Mouse (Mus musculus): ENCODE results near the gene Slc35b1. TPM values are rescaled to one million over a fixed set of nuclear protein-coding genes. Genes with fewer than 3 reads are reported as not detected.
"Not testable (repeated sequence)": the region's sequence is repeated elsewhere in the genome, so short reads cannot be mapped to it uniquely, and the experiment has no call there.

The Slc35b1 gene
- polyA plus RNA-seq, 1 experiment from 2014 or later, result 40.1 TPM

DNA sequence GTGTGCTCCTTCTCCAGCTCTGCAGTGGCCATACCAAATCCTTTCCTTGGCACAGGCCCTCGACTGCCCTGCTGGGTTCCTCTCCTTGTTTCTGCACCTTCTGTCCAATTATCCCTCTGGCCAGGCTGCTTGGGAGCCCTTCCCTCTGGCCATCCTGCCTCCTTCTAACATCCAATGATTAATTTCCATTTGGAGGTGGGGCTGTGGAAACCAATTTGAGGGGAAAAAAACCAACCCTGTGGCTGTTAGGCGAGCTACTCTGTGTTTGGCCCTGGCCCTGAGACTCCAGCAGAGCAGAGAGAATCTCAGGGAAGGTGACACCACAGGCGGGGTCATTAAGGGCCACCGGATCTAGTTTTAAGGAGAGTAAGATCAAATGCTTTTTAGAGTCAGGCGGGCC is 17.7 kb downstream of the Slc35b1 start:
- Histone ChIP-seq H3K27me3 (ENCODE audit: insufficient read depth, low read length) (peaks cover 8% of the 10 kb centered on the region; the same call in 1 of the 2 replicates), H3K27ac (ENCODE audit: low read depth) (no peak overlapping the region), H3K9ac (replicated peaks) (no peak overlapping the region), H3K4me2 (ENCODE audit: low read depth, low read length) (no peak overlapping the region), H3K9me3 (ENCODE audit: low read length) (no peaks in the 10 kb centered on the region), H3K4me1 (ENCODE audit: insufficient read depth) (peaks cover 4% of the 10 kb centered on the region; the same call in 1 of the 2 replicates), H3K4me3 (ENCODE audit: low read depth, low read length) (no peak overlapping the region), H3K36me3 (replicated peaks; ENCODE audit: insufficient read depth, low read length) (no peaks in the 10 kb centered on the region)
- TF ChIP-seq CTCF (IDR thresholded peaks at IDR 0.05; ENCODE audit: low read depth) (no peak), EP300 (IDR thresholded peaks at IDR 0.05; ENCODE audit: low read depth) (no peak)
- ATAC-seq, result no peak
- no peak for DNase-seq
- WGBS (ENCODE audit: insufficient replicate concordance), result 48% methylated on average over 5 of the region's 5 CpGs

GRCm38 (mm10) chr11:95402658-95403101 is 18.2 kb downstream of the Slc35b1 start:
- Histone ChIP-seq H3K27me3 (ENCODE audit: insufficient read depth, low read length) (peaks cover 8% of the 10 kb centered on the region; the same call in 1 of the 2 replicates), H3K9ac (replicated peaks) (no peak overlapping the region), H3K4me3 (ENCODE audit: low read depth, low read length) (no peak overlapping the region), H3K4me2 (ENCODE audit: low read depth, low read length) (no peak overlapping the region), H3K4me1 (ENCODE audit: insufficient read depth) (peaks cover 4% of the 10 kb centered on the region; the same call in 1 of the 2 replicates), H3K9me3 (ENCODE audit: low read length) (no peaks in the 10 kb centered on the region), H3K27ac (ENCODE audit: low read depth) (no peak overlapping the region), H3K36me3 (replicated peaks; ENCODE audit: insufficient read depth, low read length) (no peaks in the 10 kb centered on the region)
- no peak for ATAC-seq
- TF ChIP-seq CTCF (IDR thresholded peaks at IDR 0.05; ENCODE audit: low read depth) (no peak), EP300 (IDR thresholded peaks at IDR 0.05; ENCODE audit: low read depth) (no peak)
- 34% methylated on average over 8 of the region's 8 CpGs for WGBS (ENCODE audit: insufficient replicate concordance)
- DNase-seq, result no peak

- no peak for DNase-seq
- peaks cover 8% of the 10 kb centered on the region; the same call in 1 of the 2 replicates for H3K27me3 ChIP-seq (ENCODE audit: insufficient read depth, low read length)
- H3K9me3 ChIP-seq (ENCODE audit: low read length), result no peaks in the 10 kb centered on the region
- no peaks in the 10 kb centered on the region for H3K36me3 ChIP-seq (replicated peaks; ENCODE audit: insufficient read depth, low read length)
- H3K27ac ChIP-seq (ENCODE audit: low read depth), result no peak overlapping the region
- ATAC-seq, result no peak
- no peak overlapping the region for H3K9ac ChIP-seq (replicated peaks)
- no peaks in the 10 kb centered on the region for H3K4me1 ChIP-seq (ENCODE audit: insufficient read depth)
- H3K4me3 ChIP-seq (ENCODE audit: low read depth, low read length), result no peak overlapping the region
- no peak overlapping the region for H3K4me2 ChIP-seq (ENCODE audit: low read depth, low read length)
- WGBS (ENCODE audit: insufficient replicate concordance), result 68% methylated on average over 16 of the region's 16 CpGs
- TF ChIP-seq CTCF (IDR thresholded peaks at IDR 0.05; ENCODE audit: low read depth) (no peak), EP300 (IDR thresholded peaks at IDR 0.05; ENCODE audit: low read depth) (no peak)
These were observed 19.2 kb downstream of the Slc35b1 start for GRCm38 (mm10) chr11:95403382-95404340.

- H3K4me1 ChIP-seq (ENCODE audit: insufficient read depth), result no peaks in the 10 kb centered on the region
- no peak overlapping the region for H3K4me3 ChIP-seq (ENCODE audit: low read depth, low read length)
- H3K27ac ChIP-seq (ENCODE audit: low read depth), result no peak overlapping the region
- no peaks in the 10 kb centered on the region for H3K36me3 ChIP-seq (replicated peaks; ENCODE audit: insufficient read depth, low read length)
- H3K27me3 ChIP-seq (ENCODE audit: insufficient read depth, low read length), result no peaks in the 10 kb centered on the region
- no peak for TF ChIP-seq CTCF (IDR thresholded peaks at IDR 0.05; ENCODE audit: low read depth)
- H3K9ac ChIP-seq (replicated peaks), result no peak overlapping the region
- ATAC-seq (no peak), DNase-seq (no peak)
- H3K4me2 ChIP-seq (ENCODE audit: low read depth, low read length), result no peak overlapping the region
- H3K9me3 ChIP-seq (ENCODE audit: low read length), result no peaks in the 10 kb centered on the region
- WGBS (ENCODE audit: insufficient replicate concordance), result 65% methylated on average over 4 of the region's 4 CpGs
These were observed 21.3 kb downstream of the Slc35b1 start for GRCm38 (mm10) chr11:95405771-95406170.

DNA sequence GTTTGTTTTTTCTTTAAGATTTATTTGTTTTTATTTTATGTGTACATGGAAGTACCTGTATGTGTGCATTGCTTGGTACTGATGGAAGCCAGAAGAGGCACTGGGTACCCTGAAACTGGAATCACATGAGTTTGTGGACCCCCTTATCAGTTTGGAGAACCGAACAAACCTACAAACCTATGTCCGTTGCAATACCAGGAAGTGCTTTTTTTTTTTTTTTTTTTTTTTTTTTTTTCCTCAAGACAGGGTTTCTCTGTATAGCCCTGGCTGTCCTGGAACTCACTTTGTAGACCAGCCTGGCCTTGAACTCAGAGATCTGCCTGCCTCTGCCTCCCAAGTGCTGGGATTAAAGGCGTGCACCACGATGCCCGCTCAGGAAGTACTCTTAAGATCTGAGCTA is 21.9 kb downstream of the Slc35b1 start:
- H3K27me3 ChIP-seq (ENCODE audit: insufficient read depth, low read length); DNase-seq; H3K4me1 ChIP-seq (ENCODE audit: insufficient read depth); H3K4me3 ChIP-seq (ENCODE audit: low read depth, low read length); H3K36me3 ChIP-seq (replicated peaks; ENCODE audit: insufficient read depth, low read length); H3K9ac ChIP-seq (replicated peaks); H3K9me3 ChIP-seq (ENCODE audit: low read length); ATAC-seq; H3K4me2 ChIP-seq (ENCODE audit: low read depth, low read length); H3K27ac ChIP-seq (ENCODE audit: low read depth): not testable (repeated sequence)
- 69% methylated on average over 5 of the region's 5 CpGs for WGBS (ENCODE audit: insufficient replicate concordance)

GRCm38 (mm10) chr11:95409450-95410112 is 25.1 kb downstream of the Slc35b1 start:
- Histone ChIP-seq H3K36me3 (replicated peaks; ENCODE audit: insufficient read depth, low read length) (no peaks in the 10 kb centered on the region), H3K4me3 (ENCODE audit: low read depth, low read length) (no peak overlapping the region), H3K27me3 (ENCODE audit: insufficient read depth, low read length) (no peaks in the 10 kb centered on the region), H3K4me2 (ENCODE audit: low read depth, low read length) (no peak overlapping the region), H3K9ac (replicated peaks) (no peak overlapping the region), H3K4me1 (ENCODE audit: insufficient read depth) (no peaks in the 10 kb centered on the region), H3K9me3 (ENCODE audit: low read length) (no peaks in the 10 kb centered on the region), H3K27ac (ENCODE audit: low read depth) (no peak overlapping the region)
- WGBS (ENCODE audit: insufficient replicate concordance), result 77% methylated on average over 10 of the region's 10 CpGs
- TF ChIP-seq CTCF (IDR thresholded peaks at IDR 0.05; ENCODE audit: low read depth) (no peak), EP300 (IDR thresholded peaks at IDR 0.05; ENCODE audit: low read depth) (no peak)
- no peak for ATAC-seq
- no peak for DNase-seq

All from liver, postnatal 0 days (tissue).